Mouse (Mus musculus) gastrocnemius, postnatal 25 days (tissue): ENCODE data around the gene Tspan18. TPM values are rescaled to one million over a fixed set of nuclear protein-coding genes. Genes with fewer than 3 reads are reported as not detected.

Experiments used
- DNase-seq: peaks from one replicate; pipeline ENCODE4 v3.0.0; 2022
- long read RNA-seq, 2 experiments: library from polyadenylated mRNA; stranded (forward); transcript quantifications; one replicate each; pipeline ENCODE4 v2.0.0; 2021
- total RNA-seq, 2 experiments: library from RNA; stranded (reverse); gene quantifications; 1 replicate in 1 of 2; 2 replicates in 1 of 2; pipeline ENCODE4 v1.2.3; 2021

Gene Tspan18
- total RNA-seq: 1 to 10 TPM; 3.8 TPM
- long read RNA-seq, experiment 1, partial matches to known transcripts: 0 of 4 reads
- long read RNA-seq, experiment 1, other reads (novel, unspliced or antisense): 2 of 4 reads
- long read RNA-seq, experiment 2, partial matches to known transcripts: 0 of 4 reads
- long read RNA-seq, experiment 2, other reads (novel, unspliced or antisense): 1 of 4 reads

DNA sequence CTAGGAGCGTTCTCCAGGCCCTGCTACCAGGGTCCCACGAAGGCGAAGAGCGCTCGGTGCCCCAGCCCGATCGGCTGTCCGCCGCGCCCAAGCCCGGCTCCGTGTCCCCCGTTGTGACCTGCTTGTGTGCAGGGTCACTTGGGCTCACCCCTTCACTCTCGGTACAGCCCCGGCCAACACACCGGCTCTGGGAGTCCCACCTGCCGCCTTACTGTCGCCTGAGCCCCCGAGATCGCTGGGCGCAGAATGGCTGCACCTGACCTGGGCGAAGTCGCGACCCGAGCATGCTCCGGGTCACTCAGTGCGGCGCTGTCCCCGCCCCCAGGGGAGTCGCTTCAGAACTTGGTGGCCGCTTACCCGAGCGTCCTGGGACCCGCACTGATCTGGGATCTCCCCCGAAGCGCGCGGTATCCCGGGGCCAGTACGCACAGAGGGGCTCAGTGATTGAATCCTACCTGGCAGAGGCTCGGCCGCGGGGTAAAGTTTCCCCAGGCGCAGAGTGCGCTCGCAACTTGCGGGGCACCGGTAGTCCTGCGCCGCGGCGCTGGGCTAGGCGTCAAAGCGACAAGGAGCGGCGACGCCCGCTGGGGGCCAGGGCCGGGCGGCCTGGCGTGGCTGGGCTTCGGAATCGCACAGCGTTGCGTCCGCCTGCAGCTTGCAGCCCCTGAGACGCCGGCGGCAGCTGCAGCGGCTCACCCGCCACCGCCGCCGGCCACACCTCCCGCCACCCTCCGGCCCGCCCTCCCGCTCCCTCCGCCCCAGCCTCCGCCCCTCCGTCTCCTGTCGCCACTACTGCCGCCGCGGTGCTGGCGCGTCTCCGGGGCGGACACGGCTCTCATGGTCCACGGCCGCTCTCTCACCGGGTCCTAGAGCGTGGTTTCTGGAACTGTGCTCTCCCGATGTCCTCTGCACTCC lies at the start of gene Tspan18:
Gene Tspan18 (minus strand): TSS at position 689 of the 915 bp plus-strand sequence.
- peak; percentile 79 for DNase-seq

DNA sequence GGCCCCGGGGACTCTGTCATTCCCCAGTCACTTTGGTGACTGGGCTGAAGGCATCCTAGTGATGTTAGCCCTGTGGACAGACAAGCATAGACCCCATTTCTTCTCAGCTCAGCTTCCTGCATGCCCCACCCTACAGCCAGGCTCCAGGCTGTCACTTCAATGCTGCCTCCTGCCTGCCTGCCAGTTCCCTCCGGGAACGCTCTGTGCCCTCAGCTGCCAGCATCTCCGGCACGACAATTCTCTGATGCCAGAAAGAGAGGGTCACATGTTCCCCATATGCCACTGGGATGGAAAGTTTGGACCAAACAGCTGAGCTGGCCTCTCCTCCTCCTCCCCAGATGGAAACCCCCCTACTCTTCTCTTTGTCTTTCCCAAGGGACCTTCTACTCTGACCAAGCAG lies 49.5 kb upstream of the Tspan18 start:
- DNase-seq: no peak

DNA sequence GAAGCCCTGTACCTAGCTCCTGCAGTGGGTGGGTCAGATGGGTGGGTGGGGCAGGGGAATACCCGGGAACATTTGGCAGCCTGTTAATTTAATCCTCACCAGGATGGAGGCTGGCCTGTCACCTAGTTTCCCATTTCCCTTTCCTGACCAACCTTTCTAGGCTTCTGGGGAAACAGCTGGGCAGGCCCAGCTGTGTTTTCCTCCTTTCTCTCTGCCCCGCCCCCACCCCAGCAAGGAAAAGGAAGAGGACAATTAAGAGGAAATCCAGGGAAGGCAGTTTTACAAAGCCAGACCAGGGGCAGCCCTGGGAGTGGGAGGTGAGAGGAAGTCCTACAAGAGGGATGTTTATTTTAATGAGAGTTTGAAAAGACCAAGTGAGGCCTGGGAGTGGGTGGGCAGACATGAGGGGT lies 46.4 kb upstream of the Tspan18 start:
- DNase-seq: no peak

- DNase-seq: no peak
Measured at GRCm38 (mm10) chr2:93377797-93378196, 43.5 kb upstream of the Tspan18 start.

DNA sequence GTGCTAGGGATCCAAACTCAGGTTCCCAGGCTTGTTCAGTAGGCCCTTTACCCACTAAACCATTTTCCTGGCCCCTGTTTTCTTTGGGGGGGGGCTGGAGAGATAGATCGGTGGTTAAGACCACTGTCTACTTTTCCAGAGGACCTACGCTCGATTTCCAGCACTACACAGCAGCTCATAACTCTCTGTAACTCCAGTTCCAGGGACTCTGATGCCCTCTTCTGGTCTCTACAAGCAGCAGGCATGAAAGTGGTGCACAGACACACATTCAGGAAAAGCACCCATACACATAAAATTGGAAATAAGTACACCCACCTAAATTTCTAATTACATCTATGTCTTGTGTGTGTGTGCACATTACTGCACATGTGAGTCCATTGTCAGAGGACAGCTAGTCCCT lies 42.9 kb upstream of the Tspan18 start:
- DNase-seq: no peak

DNA sequence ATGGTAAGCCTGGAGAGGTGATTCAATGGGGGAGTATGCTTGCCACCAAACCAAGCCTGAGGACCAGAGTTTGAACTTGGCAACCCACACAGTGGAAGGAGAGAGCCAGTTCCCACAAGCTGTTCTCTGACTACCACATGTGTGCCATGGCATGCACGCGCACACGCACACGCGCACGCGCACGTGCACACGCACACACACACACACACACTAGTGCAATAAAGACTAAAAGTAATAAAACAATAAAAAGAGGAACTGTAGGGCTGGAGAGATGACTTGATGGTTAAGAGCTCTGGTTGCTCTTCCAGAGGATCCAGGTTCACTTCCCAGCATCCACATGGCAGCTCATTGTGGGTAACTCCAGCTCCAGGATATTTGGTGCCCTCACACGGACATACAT lies 38.6 kb upstream of the Tspan18 start:
- no peak for DNase-seq

- no peak for DNase-seq
Measured at GRCm38 (mm10) chr2:93372097-93372571, 37.8 kb upstream of the Tspan18 start.

GRCm38 (mm10) chr2:93368954-93369353 lies 34.6 kb upstream of the Tspan18 start:
- DNase-seq: peak; percentile 36

- no peak for DNase-seq
Measured at GRCm38 (mm10) chr2:93367962-93368361, 33.7 kb upstream of the Tspan18 start.

- DNase-seq: no peak
Measured at GRCm38 (mm10) chr2:93365411-93365810, 31.1 kb upstream of the Tspan18 start.

GRCm38 (mm10) chr2:93364951-93365350 lies 30.6 kb upstream of the Tspan18 start:
- DNase-seq: no peak

DNA sequence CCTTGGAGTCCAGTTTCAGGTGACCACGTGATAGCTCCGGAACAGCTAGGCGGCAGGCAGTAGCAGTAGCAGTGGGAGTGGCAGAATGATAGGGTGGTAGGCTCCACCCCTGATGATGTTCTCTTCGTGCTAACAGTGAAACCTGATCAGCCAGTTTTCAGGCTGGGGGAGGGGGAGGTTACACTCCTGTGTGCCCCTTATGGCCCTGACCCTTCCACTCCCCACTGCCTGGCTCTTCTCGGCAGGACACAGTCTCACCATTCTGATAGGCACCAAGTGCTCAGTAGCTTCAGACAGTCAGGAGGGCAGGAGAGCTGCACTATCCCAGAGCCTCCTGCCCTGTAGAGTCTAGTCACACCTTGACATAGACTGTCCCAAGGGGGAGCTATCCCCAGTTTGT lies 27.1 kb upstream of the Tspan18 start:
- no peak for DNase-seq

- no peak for DNase-seq
Measured at GRCm38 (mm10) chr2:93360310-93360709, 26.0 kb upstream of the Tspan18 start.

GRCm38 (mm10) chr2:93357391-93357790 lies 23.1 kb upstream of the Tspan18 start:
- DNase-seq: no peak

- no peak for DNase-seq
Measured at GRCm38 (mm10) chr2:93355845-93356244, 21.5 kb upstream of the Tspan18 start.

DNA sequence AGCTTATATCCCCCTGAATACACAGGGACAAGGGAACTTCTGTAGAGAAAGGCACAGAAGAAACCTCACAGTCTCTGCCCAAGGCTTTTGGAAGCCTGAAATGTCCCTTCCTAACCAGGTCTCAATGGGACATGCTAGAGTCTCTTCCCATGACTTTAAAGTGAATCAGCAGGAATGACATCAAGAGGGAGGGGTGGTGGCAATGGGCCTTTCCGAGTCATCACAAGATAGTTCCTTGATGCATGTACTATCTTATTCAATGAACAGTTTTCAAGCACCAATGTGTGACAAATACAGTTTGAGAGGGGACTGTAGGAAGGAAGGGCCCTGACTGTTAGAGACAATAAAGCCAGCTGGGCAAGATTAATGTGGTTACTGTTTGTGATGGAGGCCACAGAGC lies 20.3 kb upstream of the Tspan18 start:
- DNase-seq: no peak

- DNase-seq: no peak
Measured at GRCm38 (mm10) chr2:93353725-93354124, 19.4 kb upstream of the Tspan18 start.

GRCm38 (mm10) chr2:93352915-93353685 lies 18.8 kb upstream of the Tspan18 start:
- no peak for DNase-seq

DNA sequence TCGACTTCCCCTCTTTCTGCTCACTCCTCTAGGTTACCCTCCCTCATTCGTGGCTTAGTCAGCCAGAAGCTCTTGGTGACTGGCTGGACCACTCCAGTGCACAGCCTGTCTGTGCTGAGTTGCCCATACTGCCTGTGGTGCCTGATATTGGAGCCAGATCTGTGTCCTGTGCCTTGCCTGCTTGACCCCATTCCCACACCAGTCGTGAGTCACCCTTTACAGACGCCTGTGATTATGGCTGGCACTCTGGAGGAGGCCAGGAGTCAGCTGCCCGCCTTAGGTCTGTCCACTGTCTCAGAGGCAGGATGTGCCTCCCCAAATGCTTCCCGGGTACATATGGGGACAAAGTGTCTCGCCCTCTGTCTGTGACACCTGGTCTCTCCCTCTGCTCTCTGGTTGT lies 17.0 kb upstream of the Tspan18 start:
- no peak for DNase-seq

GRCm38 (mm10) chr2:93347018-93347417 lies 12.7 kb upstream of the Tspan18 start:
- no peak for DNase-seq

DNA sequence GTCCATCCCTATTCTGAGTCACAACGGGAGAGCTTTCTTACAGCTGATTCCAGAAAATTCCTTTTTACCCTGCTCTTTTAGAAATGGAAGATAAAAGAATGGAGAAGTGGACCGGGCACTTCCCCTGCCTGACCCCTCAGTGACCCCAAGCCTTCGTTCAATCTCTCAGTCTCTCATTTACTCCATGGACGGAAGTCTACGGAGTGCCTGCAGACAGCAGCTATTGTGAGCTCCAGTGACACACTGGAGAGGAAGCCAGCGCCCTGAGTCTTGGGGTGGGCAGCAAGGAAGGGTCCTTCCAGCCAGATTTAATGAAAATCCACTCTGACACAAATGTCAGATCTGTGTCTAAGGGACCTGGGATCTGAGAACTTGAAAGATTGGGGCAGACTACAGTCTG lies 12.3 kb upstream of the Tspan18 start:
- DNase-seq: no peak

GRCm38 (mm10) chr2:93345663-93346268 lies 11.5 kb upstream of the Tspan18 start:
- DNase-seq: no peak
